Mouse (Mus musculus): ENCODE results near the gene Asl.

DNA sequence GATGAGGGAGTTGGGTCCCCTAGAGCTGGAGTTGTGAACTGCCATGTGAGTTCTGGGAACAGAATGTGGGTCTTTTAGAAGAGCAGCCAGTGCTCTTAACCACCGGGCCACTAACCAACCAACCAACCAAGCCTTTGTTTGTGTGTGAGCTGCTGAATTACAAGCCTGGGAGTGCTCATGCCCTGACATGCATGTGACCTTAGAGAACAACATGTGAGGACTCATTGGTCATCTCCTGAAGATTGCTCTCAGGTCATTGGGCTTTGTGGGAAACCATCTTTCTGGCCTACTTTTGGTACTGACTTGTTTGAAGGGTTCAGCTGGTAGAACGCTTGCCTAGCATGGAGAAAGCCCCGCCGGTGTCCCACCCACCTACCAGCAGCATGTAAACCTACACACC is 19.3 kb downstream of the Asl start:
- TF ChIP-seq CTCF (IDR thresholded peaks at IDR 0.05; ENCODE audit: borderline replicate concordance, control insufficient read depth, extremely low read depth, insufficient read depth, low read length, poor library complexity) = no peak
- no peak for TF ChIP-seq POLR2A (IDR thresholded peaks at IDR 0.05; ENCODE audit: control insufficient read depth, extremely low read depth, insufficient read depth, low read length, poor library complexity)

Data from thymus, adult 2 months (tissue).